Mouse (Mus musculus): Measurements from ENCODE around the gene Tarbp1. TPM values are rescaled to one million over a fixed set of nuclear protein-coding genes. Genes with fewer than 3 reads are reported as not detected.

The Tarbp1 gene
- total and polyA plus RNA-seq, 2 experiments from 2014 or later: 0.92 to 7.3 TPM

- peaks cover 13% of the 10 kb centered on the region for H3K36me3 ChIP-seq (replicated peaks; ENCODE audit: control insufficient read depth, insufficient read depth, low read length)
- H3K4me1 ChIP-seq (ENCODE audit: control insufficient read depth, insufficient read depth): peaks cover 18% of the 10 kb centered on the region
- peak overlapping the region; percentile 85 for H3K27ac ChIP-seq (ENCODE audit: low read depth)
- 7% methylated on average over 16 of the region's 16 CpGs for WGBS
- no peaks in the 10 kb centered on the region for H3K27me3 ChIP-seq (ENCODE audit: control insufficient read depth, insufficient read depth, low read length)
- H3K9ac ChIP-seq (replicated peaks; ENCODE audit: low read depth, low read length): peak overlapping the region; percentile 74
- peak overlapping the region; percentile 92 for H3K4me3 ChIP-seq (ENCODE audit: low read depth, low read length)
- TF ChIP-seq EP300 (IDR thresholded peaks at IDR 0.05; ENCODE audit: low read depth) (no peak), CTCF (IDR thresholded peaks at IDR 0.05; ENCODE audit: low read depth) (no peak)
- DNase-seq (ENCODE audit: low spot score) (peak; percentile 4), ATAC-seq (ENCODE audit: insufficient read depth, low read depth) (no peak; the same call in 1 of the 2 replicates)
- no peaks in the 10 kb centered on the region for H3K9me3 ChIP-seq (replicated peaks; ENCODE audit: control insufficient read depth, low read length)
- H3K4me2 ChIP-seq (ENCODE audit: low read depth, low read length): peak overlapping the region; percentile 93
Measured at GRCm38 (mm10) chr8:126473802-126474298, 1.0 kb downstream of the Tarbp1 start.

DNA sequence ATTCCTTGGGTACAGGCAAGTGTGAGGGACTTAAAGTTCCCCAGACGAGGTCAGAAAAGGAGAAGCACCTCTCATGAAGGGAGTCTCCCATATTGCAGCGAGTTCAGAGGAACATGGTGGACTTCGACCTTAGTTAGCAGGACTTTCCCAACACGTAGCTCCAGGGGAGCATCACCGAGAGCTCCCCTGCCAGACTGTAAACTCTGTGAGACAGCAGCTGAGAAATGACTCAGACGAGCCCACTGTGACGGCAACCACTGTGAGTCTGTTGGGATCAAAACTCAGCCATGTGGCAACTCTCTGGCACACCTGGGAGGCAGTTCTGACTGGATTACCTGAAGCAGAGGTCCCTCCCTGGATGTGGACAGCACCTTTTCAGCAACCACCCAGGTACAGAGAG lies 10.8 kb downstream of the Tarbp1 start:
- H3K9me3 ChIP-seq (replicated peaks; ENCODE audit: control insufficient read depth, low read length): no peaks in the 10 kb centered on the region
- no peak overlapping the region for H3K27ac ChIP-seq (ENCODE audit: low read depth)
- H3K4me3 ChIP-seq (ENCODE audit: low read depth, low read length): no peak overlapping the region
- H3K27me3 ChIP-seq (ENCODE audit: control insufficient read depth, insufficient read depth, low read length): no peaks in the 10 kb centered on the region
- DNase-seq (ENCODE audit: low spot score) (no peak), ATAC-seq (ENCODE audit: insufficient read depth, low read depth) (no peak)
- peaks cover 44% of the 10 kb centered on the region for H3K36me3 ChIP-seq (replicated peaks; ENCODE audit: control insufficient read depth, insufficient read depth, low read length)
- H3K4me1 ChIP-seq (ENCODE audit: control insufficient read depth, insufficient read depth): no peaks in the 10 kb centered on the region
- no peak overlapping the region for H3K4me2 ChIP-seq (ENCODE audit: low read depth, low read length)
- 82% methylated on average over 7 of the region's 7 CpGs for WGBS
- TF ChIP-seq EP300 (IDR thresholded peaks at IDR 0.05; ENCODE audit: low read depth) (no peak), CTCF (IDR thresholded peaks at IDR 0.05; ENCODE audit: low read depth) (no peak)
- no peak overlapping the region for H3K9ac ChIP-seq (replicated peaks; ENCODE audit: low read depth, low read length)

GRCm38 (mm10) chr8:126461735-126462134 lies 13.1 kb downstream of the Tarbp1 start:
- no peak overlapping the region for H3K4me2 ChIP-seq (ENCODE audit: low read depth, low read length)
- no peak overlapping the region for H3K9ac ChIP-seq (replicated peaks; ENCODE audit: low read depth, low read length)
- no peak overlapping the region for H3K4me3 ChIP-seq (ENCODE audit: low read depth, low read length)
- no peaks in the 10 kb centered on the region for H3K9me3 ChIP-seq (replicated peaks; ENCODE audit: control insufficient read depth, low read length)
- H3K36me3 ChIP-seq (replicated peaks; ENCODE audit: control insufficient read depth, insufficient read depth, low read length): peaks cover 56% of the 10 kb centered on the region
- DNase-seq (ENCODE audit: low spot score) (no peak), ATAC-seq (ENCODE audit: insufficient read depth, low read depth) (no peak)
- WGBS: 81% methylated on average over 7 of the region's 7 CpGs
- no peaks in the 10 kb centered on the region for H3K27me3 ChIP-seq (ENCODE audit: control insufficient read depth, insufficient read depth, low read length)
- no peak overlapping the region for H3K27ac ChIP-seq (ENCODE audit: low read depth)
- no peaks in the 10 kb centered on the region for H3K4me1 ChIP-seq (ENCODE audit: control insufficient read depth, insufficient read depth)
- no peak for TF ChIP-seq EP300 (IDR thresholded peaks at IDR 0.05; ENCODE audit: low read depth)
- TF ChIP-seq CTCF (IDR thresholded peaks at IDR 0.05; ENCODE audit: low read depth): no peak

DNA sequence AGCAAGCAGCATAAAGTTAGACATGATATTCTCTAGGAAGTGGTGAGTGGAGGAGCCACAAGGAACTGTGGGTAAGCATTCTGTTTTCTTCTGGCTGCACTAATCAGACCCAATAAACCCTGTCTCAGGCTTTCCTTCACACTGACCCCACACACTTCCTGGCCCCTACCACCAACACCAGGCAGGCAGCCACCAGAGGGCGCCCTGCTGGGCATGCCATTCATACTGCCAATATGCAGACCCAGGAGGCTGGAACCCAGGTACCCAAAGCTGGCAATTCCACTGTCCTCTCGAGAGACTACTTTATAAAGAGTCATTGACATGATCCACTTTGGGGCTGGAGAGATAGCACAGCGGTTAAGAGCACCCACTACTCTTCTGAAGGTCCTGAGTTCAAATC lies 14.6 kb downstream of the Tarbp1 start:
- no peak overlapping the region for H3K27ac ChIP-seq (ENCODE audit: low read depth)
- ATAC-seq (ENCODE audit: insufficient read depth, low read depth) (no peak), DNase-seq (ENCODE audit: low spot score) (no peak)
- no peak overlapping the region for H3K9ac ChIP-seq (replicated peaks; ENCODE audit: low read depth, low read length)
- no peaks in the 10 kb centered on the region for H3K27me3 ChIP-seq (ENCODE audit: control insufficient read depth, insufficient read depth, low read length)
- H3K4me1 ChIP-seq (ENCODE audit: control insufficient read depth, insufficient read depth): no peaks in the 10 kb centered on the region
- H3K36me3 ChIP-seq (replicated peaks; ENCODE audit: control insufficient read depth, insufficient read depth, low read length): peaks cover 64% of the 10 kb centered on the region
- H3K9me3 ChIP-seq (replicated peaks; ENCODE audit: control insufficient read depth, low read length): no peaks in the 10 kb centered on the region
- no peak for TF ChIP-seq EP300 (IDR thresholded peaks at IDR 0.05; ENCODE audit: low read depth)
- peak; percentile 47 for TF ChIP-seq CTCF (IDR thresholded peaks at IDR 0.05; ENCODE audit: low read depth)
- H3K4me2 ChIP-seq (ENCODE audit: low read depth, low read length): no peak overlapping the region
- H3K4me3 ChIP-seq (ENCODE audit: low read depth, low read length): no peak overlapping the region
- 60% methylated on average over 3 of the region's 3 CpGs for WGBS

DNA sequence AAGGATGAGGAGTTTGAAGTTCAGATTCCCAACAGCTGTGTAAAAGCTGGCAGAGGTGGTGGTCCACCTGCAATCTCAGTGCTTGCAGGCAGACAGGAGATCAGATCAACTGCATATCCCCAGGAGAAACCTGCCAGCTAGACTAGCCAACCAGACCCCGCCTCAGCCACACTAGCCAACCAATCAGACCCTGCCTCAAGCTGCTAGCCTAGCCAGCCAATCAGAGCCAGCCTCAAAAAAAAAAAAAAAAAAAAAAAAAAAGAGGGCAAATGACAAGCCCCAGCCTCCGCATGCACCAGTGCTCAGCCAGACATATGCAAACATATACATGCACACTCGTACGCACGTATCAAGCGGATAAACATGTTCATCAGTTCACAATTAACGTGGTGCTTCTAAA lies 19.5 kb downstream of the Tarbp1 start:
- ATAC-seq (ENCODE audit: insufficient read depth, low read depth) (no peak), DNase-seq (ENCODE audit: low spot score) (no peak)
- 89% methylated on average over 7 of the region's 7 CpGs for WGBS
- Histone ChIP-seq H3K9ac (replicated peaks; ENCODE audit: low read depth, low read length) (no peak overlapping the region), H3K9me3 (replicated peaks; ENCODE audit: control insufficient read depth, low read length) (no peaks in the 10 kb centered on the region), H3K4me3 (ENCODE audit: low read depth, low read length) (no peak overlapping the region), H3K36me3 (replicated peaks; ENCODE audit: control insufficient read depth, insufficient read depth, low read length) (peaks cover 81% of the 10 kb centered on the region), H3K4me2 (ENCODE audit: low read depth, low read length) (no peak overlapping the region), H3K4me1 (ENCODE audit: control insufficient read depth, insufficient read depth) (no peaks in the 10 kb centered on the region), H3K27me3 (ENCODE audit: control insufficient read depth, insufficient read depth, low read length) (no peaks in the 10 kb centered on the region), H3K27ac (ENCODE audit: low read depth) (no peak overlapping the region)
- TF ChIP-seq EP300 (IDR thresholded peaks at IDR 0.05; ENCODE audit: low read depth): no peak
- TF ChIP-seq CTCF (IDR thresholded peaks at IDR 0.05; ENCODE audit: low read depth): no peak

DNA sequence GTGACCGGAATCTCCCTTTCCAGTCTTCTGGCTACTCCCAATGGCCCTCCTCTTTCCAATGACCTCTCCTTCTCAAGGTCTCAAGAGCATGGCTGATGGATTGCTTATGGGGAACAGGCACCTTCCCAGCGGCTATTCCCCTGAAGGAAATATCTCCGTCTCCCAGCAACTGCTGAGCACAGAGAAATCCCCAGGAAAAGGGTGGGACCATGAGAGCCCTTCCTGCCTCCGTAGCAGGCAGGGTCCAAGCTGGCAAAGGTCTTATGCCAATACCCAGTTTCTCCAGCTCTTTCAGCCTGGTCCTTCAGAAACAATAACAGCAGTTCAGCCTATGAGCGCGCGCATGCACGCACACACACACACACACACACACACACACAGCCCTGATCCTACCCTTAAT lies 23.7 kb downstream of the Tarbp1 start:
- H3K27ac ChIP-seq (ENCODE audit: low read depth): no peak overlapping the region
- H3K4me3 ChIP-seq (ENCODE audit: low read depth, low read length): no peak overlapping the region
- ATAC-seq (ENCODE audit: insufficient read depth, low read depth): no peak
- H3K4me1 ChIP-seq (ENCODE audit: control insufficient read depth, insufficient read depth): no peaks in the 10 kb centered on the region
- H3K9me3 ChIP-seq (replicated peaks; ENCODE audit: control insufficient read depth, low read length): no peaks in the 10 kb centered on the region
- DNase-seq (ENCODE audit: low spot score): no peak
- 83% methylated on average over 8 of the region's 8 CpGs for WGBS
- no peak overlapping the region for H3K9ac ChIP-seq (replicated peaks; ENCODE audit: low read depth, low read length)
- no peak overlapping the region for H3K4me2 ChIP-seq (ENCODE audit: low read depth, low read length)
- TF ChIP-seq EP300 (IDR thresholded peaks at IDR 0.05; ENCODE audit: low read depth): no peak
- no peak for TF ChIP-seq CTCF (IDR thresholded peaks at IDR 0.05; ENCODE audit: low read depth)
- H3K27me3 ChIP-seq (ENCODE audit: control insufficient read depth, insufficient read depth, low read length): no peaks in the 10 kb centered on the region
- H3K36me3 ChIP-seq (replicated peaks; ENCODE audit: control insufficient read depth, insufficient read depth, low read length): peaks cover 94% of the 10 kb centered on the region

Data from heart, postnatal 0 days (tissue).